Comparison of ENCODE assay signal across 7 mouse cellular contexts in the genomic region with DNA sequence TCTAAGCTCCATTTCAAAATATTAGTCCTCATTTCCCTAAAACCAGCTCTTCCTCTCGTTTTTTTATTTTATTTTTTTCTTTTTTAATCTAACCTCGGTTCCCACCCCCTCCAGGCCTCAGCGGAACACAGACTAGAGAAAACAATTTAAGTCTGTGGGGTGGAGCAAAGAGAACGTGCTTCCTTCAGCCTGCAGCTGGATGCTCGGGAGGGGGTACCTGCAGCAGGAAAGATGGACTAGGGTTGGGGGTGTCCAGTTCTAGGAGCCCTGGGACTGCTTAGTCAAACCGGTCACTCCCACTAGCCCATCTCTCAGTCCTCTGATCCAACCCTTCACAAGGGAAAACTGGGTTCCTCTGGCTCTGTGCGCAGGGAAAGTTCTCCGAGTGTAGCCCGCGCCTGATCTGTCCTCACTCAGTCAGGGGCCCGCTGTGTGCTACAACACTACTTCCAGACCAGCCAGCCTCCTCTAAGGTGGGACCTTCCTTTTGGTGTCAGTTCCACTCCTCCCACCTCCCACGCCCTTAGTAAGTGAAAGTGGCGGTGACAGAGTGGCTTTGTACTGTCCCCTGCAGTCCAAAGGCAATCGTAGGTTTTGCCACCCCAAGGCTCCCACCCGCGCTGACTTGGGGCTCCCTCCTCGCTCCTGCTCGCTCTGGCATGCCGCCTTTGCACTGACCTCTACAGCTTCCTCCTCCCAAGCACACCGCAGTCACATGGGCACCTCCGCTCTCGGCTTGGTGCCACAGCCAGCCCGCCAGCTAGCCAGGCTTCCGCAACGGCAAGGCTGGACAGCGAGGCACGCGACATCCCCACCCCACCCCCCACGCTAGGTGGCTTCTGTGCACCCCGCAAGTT. TPM values are rescaled to one million over a fixed set of nuclear protein-coding genes. Genes with fewer than 3 reads are reported as not detected.
DNase-seq lines count a peak whose midpoint lies in the region; ATAC-seq and TF ChIP-seq lines count a peak whose summit lies in the region.

No protein-coding gene starts in this region.

- no peaks in the 10 kb centered on the region for H3K9me3 ChIP-seq in intestine, embryonic 15.5 days
- H3K9me3 ChIP-seq in limb, embryonic 12.5 days, result no peaks in the 10 kb centered on the region
- H3K9me3 ChIP-seq in midbrain, embryonic 10.5 days (replicated peaks), result no peaks in the 10 kb centered on the region

- 13% methylated on average over 30 of the region's 30 CpGs for WGBS in intestine, embryonic 15.5 days
- 9% methylated on average over 30 of the region's 30 CpGs for WGBS in limb, embryonic 12.5 days
- WGBS in midbrain, embryonic 10.5 days, result 8% methylated on average over 30 of the region's 30 CpGs

- peak overlapping the region; percentile 92 for H3K4me2 ChIP-seq in intestine, embryonic 15.5 days (replicated peaks)
- peak overlapping the region; percentile 83 for H3K4me2 ChIP-seq in limb, embryonic 12.5 days

- peak; percentile 81 for DNase-seq in adrenal gland, postnatal 14 days
- DNase-seq in heart, adult 11 months, result peak; percentile 96
- DNase-seq in midbrain, embryonic 10.5 days (ENCODE audit: low spot score), result peak; percentile 47
- DNase-seq in skeletal muscle tissue, adult 2 months (ENCODE audit: low read depth, low spot score), result peak; percentile 40

- ATAC-seq in intestine, embryonic 15.5 days, result peak; percentile 64
- no peak for ATAC-seq in limb, embryonic 12.5 days (ENCODE audit: insufficient number of reproducible peaks, insufficient read depth, low FRiP score, low TSS enrichment, low read depth)

- no peaks in the 10 kb centered on the region for H3K36me3 ChIP-seq in intestine, embryonic 15.5 days
- peaks cover 17% of the 10 kb centered on the region for H3K36me3 ChIP-seq in limb, embryonic 12.5 days
- H3K36me3 ChIP-seq in midbrain, embryonic 10.5 days, result peaks cover 41% of the 10 kb centered on the region

- TF ChIP-seq POLR2A in cortical plate, adult 2 months (IDR thresholded peaks at IDR 0.05; ENCODE audit: extremely low read depth, insufficient read depth, low read length), result no peak

- peaks cover 20% of the 10 kb centered on the region for H3K27me3 ChIP-seq in intestine, embryonic 15.5 days (replicated peaks)
- peaks cover 43% of the 10 kb centered on the region for H3K27me3 ChIP-seq in limb, embryonic 12.5 days
- H3K27me3 ChIP-seq in midbrain, embryonic 10.5 days (ENCODE audit: low read depth, poor library complexity, severe bottlenecking), result peaks cover 48% of the 10 kb centered on the region

- no peaks in the 10 kb centered on the region for H3K4me1 ChIP-seq in cortical plate, adult 2 months (ENCODE audit: control insufficient read depth, insufficient read depth, low read length)
- peaks cover 25% of the 10 kb centered on the region for H3K4me1 ChIP-seq in intestine, embryonic 15.5 days (replicated peaks)
- H3K4me1 ChIP-seq in limb, embryonic 12.5 days (replicated peaks), result peaks cover 28% of the 10 kb centered on the region
- peaks cover 35% of the 10 kb centered on the region for H3K4me1 ChIP-seq in midbrain, embryonic 10.5 days

- peak overlapping the region; percentile 48 for H3K9ac ChIP-seq in intestine, embryonic 15.5 days
- H3K9ac ChIP-seq in limb, embryonic 12.5 days (replicated peaks), result peak overlapping the region; percentile 57

- peak overlapping the region; percentile 31 for H3K4me3 ChIP-seq in cortical plate, adult 2 months (ENCODE audit: insufficient read depth, low read length)
- peak overlapping the region; percentile 46 for H3K4me3 ChIP-seq in intestine, embryonic 15.5 days (replicated peaks)
- H3K4me3 ChIP-seq in limb, embryonic 12.5 days (replicated peaks), result peak overlapping the region; percentile 46
- H3K4me3 ChIP-seq in midbrain, embryonic 10.5 days, result peak overlapping the region; percentile 55

- TF ChIP-seq CTCF in cortical plate, adult 2 months (IDR thresholded peaks at IDR 0.05; ENCODE audit: extremely low read depth, insufficient read depth, low read length), result no peak

- no peak overlapping the region for H3K27ac ChIP-seq in cortical plate, adult 2 months (ENCODE audit: insufficient read depth, low read length)
- H3K27ac ChIP-seq in intestine, embryonic 15.5 days, result no peak overlapping the region
- H3K27ac ChIP-seq in limb, embryonic 12.5 days, result no peak overlapping the region
- H3K27ac ChIP-seq in midbrain, embryonic 10.5 days (replicated peaks), result peak overlapping the region; percentile 64

RNA-seq across cellular contexts. Expression of a gene that starts 38.3 kb away (rescaled TPM):
- total RNA-seq in adrenal gland, postnatal 14 days (2021), result 20.5 and 24.7 TPM in 2 replicates
- 16.6 and 18.7 TPM in 2 replicates for polyA plus RNA-seq in cortical plate, adult 2 months (2012; rRNA removed)
- 27.2 and 29.4 TPM in 2 replicates for polyA plus RNA-seq in intestine, embryonic 15.5 days (2015; fragmentation: Nextera tagmentation; extraction: Ambion mirVana)
- polyA plus RNA-seq in limb, embryonic 12.5 days (2016; fragmentation: Nextera tagmentation; extraction: Ambion mirVana), result 85.5 and 87.7 TPM in 2 replicates
- 77.9 and 83.9 TPM in 2 replicates for polyA plus RNA-seq in midbrain, embryonic 10.5 days (2016; fragmentation: Nextera tagmentation; extraction: Ambion mirVana)

Comparison
In these comparisons a context has a peak if more than half of its experiments do, and no peak if none do; other contexts are left out.
1. DNase-seq: peak in every context shown above with its lines; median percentile 96 in heart, adult 11 months; 81 in adrenal gland, postnatal 14 days; 47 in midbrain, embryonic 10.5 days; 40 in skeletal muscle tissue, adult 2 months.